Mouse (Mus musculus): Measurements from ENCODE around the gene Gm10486. TPM values are rescaled to one million over a fixed set of nuclear protein-coding genes. Genes with fewer than 3 reads are reported as not detected.
"Not testable (repeated sequence)": the region's sequence is repeated elsewhere in the genome, so short reads cannot be mapped to it uniquely, and the experiment has no call there.

The Gm10486 gene
- not detected in 2 replicates for polyA plus RNA-seq (2014; fragmentation: Nextera tagmentation; extraction: Ambion mirVana)

- not testable (repeated sequence) for H3K27ac ChIP-seq (ENCODE audit: low read depth); H3K4me1 ChIP-seq (ENCODE audit: insufficient read depth); H3K4me2 ChIP-seq; H3K27me3 ChIP-seq (ENCODE audit: insufficient read depth, low read length); H3K36me3 ChIP-seq (ENCODE audit: insufficient read depth); H3K4me3 ChIP-seq (ENCODE audit: low read depth, low read length); DNase-seq; H3K9me3 ChIP-seq (ENCODE audit: low read depth, low read length); ATAC-seq (ENCODE audit: insufficient read depth); H3K9ac ChIP-seq
- WGBS: no CpG with 5 or more reads among the region's 6 CpGs
Measured at GRCm38 (mm10) chrX:35067084-35067483, at the start of gene Gm10486. Gene Gm10486 (plus strand): TSS chrX:35067384.

Data from lung, embryonic 14.5 days (tissue).